Mouse (Mus musculus) heart, adult 18-20 months (tissue): ENCODE results near the gene Sys1. TPM values are rescaled to one million over a fixed set of nuclear protein-coding genes. Genes with fewer than 3 reads are reported as not detected.

ENCODE experiments used
- total RNA-seq, 2 experiments: library from RNA; stranded (reverse); gene quantifications; 2 replicates each; pipeline ENCODE4 v1.2.3; 2021

Gene Sys1
- total RNA-seq, 2 experiments from 2014 or later, result 23.0 to 23.1 TPM

Other genes starting within 250 kb of the Sys1 start
- gene Wfdc15b, start 235.3 kb upstream of the Sys1 start, total RNA-seq, result not detected
- gene Svs2, start 218.5 kb upstream of the Sys1 start, total RNA-seq, result not detected
- gene Svs3b, start 200.3 kb upstream of the Sys1 start, total RNA-seq, result not detected
- gene Svs4, start 178.5 kb upstream of the Sys1 start, total RNA-seq, result not detected
- not detected for gene Svs3a, start 167.7 kb upstream of the Sys1 start, total RNA-seq
- not detected for gene Svs6, start 140.2 kb upstream of the Sys1 start, total RNA-seq
- gene Svs5, start 124.2 kb upstream of the Sys1 start, total RNA-seq, result not detected
- gene Slpi, start 67.9 kb upstream of the Sys1 start, total RNA-seq, result 10 to 100 TPM; 12.2 to 21.3 TPM
- gene Rbpjl, start 53.8 kb upstream of the Sys1 start, total RNA-seq, result not detected
- gene Matn4, start 51.8 kb upstream of the Sys1 start, total RNA-seq, result under 1 TPM; 0.36 to 0.45 TPM
- 10 to 100 TPM; 18.7 to 34.2 TPM for gene Sdc4, start 13.1 kb upstream of the Sys1 start, total RNA-seq
- 10 to 100 TPM in 1 of 2 experiments, 1 to 10 TPM in 1; 3.7 to 11.1 TPM for gene Gm20458, start 4.0 kb downstream of the Sys1 start, total RNA-seq
- gene Trp53tg5, start 16.8 kb downstream of the Sys1 start, total RNA-seq, result not detected
- gene Dbndd2, start 29.1 kb downstream of the Sys1 start, total RNA-seq, result 10 to 100 TPM in 1 of 2 experiments, 1 to 10 TPM in 1; 9.4 to 10.7 TPM
- gene Pigt, start 40.6 kb downstream of the Sys1 start, total RNA-seq, result 10 to 100 TPM; 28.7 to 32.6 TPM
- 10 to 100 TPM in 1 of 2 experiments, 1 to 10 TPM in 1; 1.0 to 11.8 TPM for gene Wfdc2, start 105.4 kb downstream of the Sys1 start, total RNA-seq
- gene Spint3, start 116.5 kb downstream of the Sys1 start, total RNA-seq, result not detected
- not detected for gene Wfdc6a, start 128.5 kb downstream of the Sys1 start, total RNA-seq
- not detected for gene Eppin, start 136.6 kb downstream of the Sys1 start, total RNA-seq
- gene Wfdc6b, start 156.6 kb downstream of the Sys1 start, total RNA-seq, result not detected
- gene Wfdc8, start 156.7 kb downstream of the Sys1 start, total RNA-seq, result not detected
- not detected for gene Wfdc16, start 181.8 kb downstream of the Sys1 start, total RNA-seq
- gene Wfdc10, start 199.1 kb downstream of the Sys1 start, total RNA-seq, result under 1 TPM in 1 of 2 experiments, not detected in 1; 0.72 TPM
- not detected for gene Wfdc9, start 199.6 kb downstream of the Sys1 start, total RNA-seq
- not detected for gene Wfdc11, start 217.1 kb downstream of the Sys1 start, total RNA-seq
- gene Wfdc13, start 228.1 kb downstream of the Sys1 start, total RNA-seq, result not detected
- gene Spint4, start 241.5 kb downstream of the Sys1 start, total RNA-seq, result not detected